Mouse (Mus musculus) kidney, adult 2 months (tissue): ENCODE measurements around the gene Prrg2.

Source experiments
- CTCF ChIP-seq: fragments of 200-500 bp; conservative IDR thresholded peaks from 2 replicates; pipeline ENCODE4 v1.5.1; 2011; ENCODE audit warnings: low read depth, mild to moderate bottlenecking, control low read depth, low read length, moderate library complexity, mixed read lengths; ENCODE audit not compliant: insufficient read depth, insufficient read length
- POLR2A ChIP-seq: fragments of 200-500 bp; IDR thresholded peaks from one replicate; pipeline ENCODE4 v1.6.1; 2011; ENCODE audit warnings: low read depth, low read length, control low read depth

DNA sequence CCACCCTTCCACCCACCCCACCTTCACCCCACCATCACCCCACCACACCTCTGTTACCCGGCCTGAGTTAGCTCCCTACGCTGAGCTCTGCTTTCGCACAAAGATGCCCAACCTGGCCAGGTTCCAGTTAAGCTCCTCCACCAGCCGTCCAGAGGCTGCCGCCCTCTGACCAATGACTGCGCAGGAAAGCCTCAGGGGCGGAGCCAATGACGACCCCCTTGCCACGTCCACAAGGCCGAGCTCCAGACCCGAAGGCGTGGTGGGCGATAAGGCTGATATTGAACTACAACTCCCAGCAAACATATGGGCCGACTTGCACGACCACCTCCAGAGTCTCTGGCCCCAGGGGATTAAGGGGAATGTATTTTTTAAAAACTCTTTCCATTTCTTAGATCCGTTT lies 29.6 kb upstream of the Prrg2 start, which contains the start of gene Rcn3:
- TF ChIP-seq POLR2A (no peak), CTCF (no peak)
